Mouse (Mus musculus): Measurements from ENCODE around the gene Elf4.

DNA sequence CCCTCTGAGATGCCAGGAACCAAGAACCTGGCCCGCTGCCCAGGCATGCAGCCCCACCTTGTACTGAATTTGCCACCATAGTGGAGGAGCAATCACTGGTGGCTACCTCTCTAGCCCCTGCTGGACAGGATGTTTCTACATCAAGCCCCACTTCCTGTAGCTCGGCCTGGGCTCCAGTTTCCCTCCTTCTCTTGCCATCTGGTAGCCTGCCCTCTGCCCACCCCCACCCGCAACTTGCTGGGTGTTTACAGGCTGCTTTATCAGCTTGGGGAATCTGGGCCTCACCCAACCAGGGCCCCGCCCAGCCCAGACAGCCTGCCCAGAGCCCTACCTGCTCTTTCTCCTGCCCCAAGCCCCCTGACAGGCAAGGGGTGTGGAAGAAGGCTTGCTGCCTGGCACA, 23.9 kb downstream of the Elf4 start:
- TF ChIP-seq CTCF (IDR thresholded peaks at IDR 0.05; ENCODE audit: low read depth, low read length) (no peak), GATA1 (IDR thresholded peaks at IDR 0.05; ENCODE audit: borderline replicate concordance, low read length) (no peak), POLR2AphosphoS5 (IDR thresholded peaks at IDR 0.05; ENCODE audit: insufficient replicate concordance, low read depth, low read length) (no peak), GATA2 (IDR thresholded peaks at IDR 0.05; ENCODE audit: borderline replicate concordance, low read depth, low read length) (no peak)
